Mouse (Mus musculus) olfactory bulb, adult 2 months (tissue): ENCODE results near the gene Tdgf1. TPM values are rescaled to one million over a fixed set of nuclear protein-coding genes. Genes with fewer than 3 reads are reported as not detected.

ENCODE experiments used
- H3K27ac ChIP-seq: fragments of 200-500 bp; 2 replicates; pipeline ENCODE4 v1.5.1; 2012; ENCODE audit warnings: low read depth, low read length; ENCODE audit not compliant: insufficient read depth
- H3K4me1 ChIP-seq: fragments of 200-500 bp; 2 replicates; pipeline ENCODE4 v1.6.1; 2012; ENCODE audit warnings: low read length; ENCODE audit not compliant: control insufficient read depth, insufficient read depth
- H3K4me3 ChIP-seq: fragments of 200-500 bp; 2 replicates; pipeline ENCODE4 v1.5.1; 2012; ENCODE audit warnings: mild to moderate bottlenecking, low read depth, low read length, moderate library complexity; ENCODE audit not compliant: insufficient read depth
- CTCF ChIP-seq: fragments of 200-500 bp; IDR thresholded peaks from 2 replicates; pipeline ENCODE4 v1.5.1; 2012; ENCODE audit warnings: low read depth, mild to moderate bottlenecking, low read length, moderate library complexity; ENCODE audit not compliant: insufficient read depth
- POLR2A ChIP-seq: fragments of 200-500 bp; IDR thresholded peaks from 2 replicates; pipeline ENCODE4 v1.6.1; 2012; ENCODE audit warnings: mild to moderate bottlenecking, low read depth, low read length, moderate library complexity; ENCODE audit not compliant: insufficient read depth
- WGBS: fragments of 180-500 bp; shearing (Covaris S2); methylation state at CpG from one replicate; pipeline ENCODE4 v1.1.7; 2018; 5-methylcytosine and 5-hydroxymethylcytosine counted together
- polyA plus RNA-seq: library from polyadenylated mRNA; stranded (reverse); fragments of >200 nt; gene quantifications from 2 replicates; pipeline ENCODE4 v1.2.4, GENCODE M21; 2012; ENCODE audit warnings: low replicate concordance; ENCODE audit not compliant: missing spikeins, insufficient read depth, insufficient read length

The Tdgf1 gene
- polyA plus RNA-seq, 1 experiment, result not detected

GRCm38 (mm10) chr9:110907838-110908630, 37.9 kb downstream of the Tdgf1 start:
- no peak overlapping the region for H3K27ac ChIP-seq
- TF ChIP-seq POLR2A, result no peak
- 86% methylated on average over 4 of the region's 4 CpGs for WGBS
- no peaks in the 10 kb centered on the region for H3K4me1 ChIP-seq
- H3K4me3 ChIP-seq, result no peak overlapping the region

- H3K4me3 ChIP-seq, result no peak overlapping the region
- no peak for TF ChIP-seq POLR2A
- TF ChIP-seq CTCF, result no peak
- 95% methylated on average over 11 of the region's 11 CpGs for WGBS
- H3K4me1 ChIP-seq, result no peaks in the 10 kb centered on the region
- H3K27ac ChIP-seq, result no peak overlapping the region
Measured at GRCm38 (mm10) chr9:110907201-110907837, 38.6 kb downstream of the Tdgf1 start.

- WGBS, result 84% methylated on average over 4 of the region's 4 CpGs
- Histone ChIP-seq H3K27ac (no peak overlapping the region), H3K4me1 (no peaks in the 10 kb centered on the region), H3K4me3 (no peak overlapping the region)
- no peak for TF ChIP-seq POLR2A
- no peak for TF ChIP-seq CTCF
Measured at GRCm38 (mm10) chr9:110902271-110902670, 43.7 kb downstream of the Tdgf1 start.

- 85% methylated on average over 6 of the region's 6 CpGs for WGBS
- TF ChIP-seq POLR2A, result no peak
- TF ChIP-seq CTCF, result no peak
- peaks cover 4% of the 10 kb centered on the region for H3K4me1 ChIP-seq
- no peak overlapping the region for H3K4me3 ChIP-seq
- no peak overlapping the region for H3K27ac ChIP-seq
Measured at GRCm38 (mm10) chr9:110901204-110901603, 44.8 kb downstream of the Tdgf1 start.

- no peak for TF ChIP-seq CTCF
- no peak for TF ChIP-seq POLR2A
- Histone ChIP-seq H3K27ac (no peak overlapping the region), H3K4me3 (no peak overlapping the region), H3K4me1 (peaks cover 7% of the 10 kb centered on the region)
- WGBS, result 67% methylated on average over 10 of the region's 10 CpGs
Measured at GRCm38 (mm10) chr9:110899451-110900008, 46.4 kb downstream of the Tdgf1 start.

GRCm38 (mm10) chr9:110896595-110896994, 49.4 kb downstream of the Tdgf1 start:
- no peak overlapping the region for H3K4me3 ChIP-seq
- WGBS, result 26% methylated on average over 6 of the region's 6 CpGs
- H3K4me1 ChIP-seq, result peaks cover 7% of the 10 kb centered on the region
- TF ChIP-seq POLR2A, result no peak
- no peak for TF ChIP-seq CTCF
- H3K27ac ChIP-seq, result no peak overlapping the region

GRCm38 (mm10) chr9:110895994-110896393, 50.0 kb downstream of the Tdgf1 start:
- peaks cover 7% of the 10 kb centered on the region for H3K4me1 ChIP-seq
- 35% methylated on average over 7 of the region's 7 CpGs for WGBS
- H3K27ac ChIP-seq, result no peak overlapping the region
- H3K4me3 ChIP-seq, result no peak overlapping the region
- TF ChIP-seq CTCF (no peak), POLR2A (no peak)

GRCm38 (mm10) chr9:110895507-110895906, 50.5 kb downstream of the Tdgf1 start:
- no peak for TF ChIP-seq POLR2A
- TF ChIP-seq CTCF, result no peak
- Histone ChIP-seq H3K4me1 (peaks cover 7% of the 10 kb centered on the region), H3K27ac (no peak overlapping the region), H3K4me3 (no peak overlapping the region)
- 61% methylated on average over 5 of the region's 5 CpGs for WGBS

GRCm38 (mm10) chr9:110893429-110893828, 52.5 kb downstream of the Tdgf1 start:
- TF ChIP-seq POLR2A, result no peak
- no peak for TF ChIP-seq CTCF
- 93% methylated on average over 10 of the region's 10 CpGs for WGBS
- Histone ChIP-seq H3K4me1 (peaks cover 7% of the 10 kb centered on the region), H3K27ac (no peak overlapping the region), H3K4me3 (no peak overlapping the region)
